Mouse (Mus musculus) embryo, embryonic 11 days (tissue): Measurements from ENCODE around the gene Ccnb1.
"Not testable (repeated sequence)": the region's sequence is repeated elsewhere in the genome, so short reads cannot be mapped to it uniquely, and the experiment has no call there.

Experiments used
- DNase-seq: peaks from one replicate; pipeline ENCODE4 v3.0.0-alpha.2; 2015

Ccnb1 gene

DNA sequence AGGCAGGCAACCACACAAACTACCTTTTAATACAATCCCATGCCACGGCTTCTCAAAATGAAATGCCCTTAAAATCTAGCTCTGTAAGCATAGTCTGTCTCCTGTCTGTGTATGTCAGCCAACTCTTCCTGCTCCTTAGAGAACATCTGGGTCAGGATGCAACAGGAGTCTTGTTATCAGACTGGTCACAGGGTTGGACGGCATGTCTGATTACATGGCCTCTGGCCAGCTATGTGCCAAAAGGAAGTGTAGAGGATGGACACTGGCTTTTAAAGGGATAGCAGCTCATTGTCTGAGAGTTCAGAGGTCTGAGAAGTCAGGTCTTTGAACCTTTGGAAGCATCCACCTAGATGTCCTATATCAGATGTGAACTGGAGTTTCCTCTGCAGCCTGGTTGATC lies 31.0 kb downstream of the Ccnb1 start:
- no peak for DNase-seq

DNA sequence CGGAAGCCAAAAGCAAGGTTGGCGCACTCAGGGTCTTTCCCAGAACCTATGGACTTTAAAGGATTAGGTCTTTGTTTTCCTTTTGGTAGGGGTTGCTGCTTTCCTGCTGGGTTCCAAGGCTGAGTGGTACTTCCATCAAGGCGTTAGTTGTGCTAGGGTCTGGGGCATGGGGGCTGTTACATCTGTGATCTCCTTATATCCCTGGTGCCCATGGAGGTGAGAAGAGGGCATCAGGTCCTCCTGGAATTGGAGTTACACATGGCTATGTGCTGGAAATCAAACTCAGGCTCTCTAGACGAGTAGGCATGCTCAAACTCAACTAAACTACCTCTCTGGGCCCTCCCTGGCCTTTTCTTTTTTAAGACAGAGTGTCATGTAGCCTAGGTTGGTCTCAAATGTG lies 32.2 kb downstream of the Ccnb1 start:
- no peak for DNase-seq

DNA sequence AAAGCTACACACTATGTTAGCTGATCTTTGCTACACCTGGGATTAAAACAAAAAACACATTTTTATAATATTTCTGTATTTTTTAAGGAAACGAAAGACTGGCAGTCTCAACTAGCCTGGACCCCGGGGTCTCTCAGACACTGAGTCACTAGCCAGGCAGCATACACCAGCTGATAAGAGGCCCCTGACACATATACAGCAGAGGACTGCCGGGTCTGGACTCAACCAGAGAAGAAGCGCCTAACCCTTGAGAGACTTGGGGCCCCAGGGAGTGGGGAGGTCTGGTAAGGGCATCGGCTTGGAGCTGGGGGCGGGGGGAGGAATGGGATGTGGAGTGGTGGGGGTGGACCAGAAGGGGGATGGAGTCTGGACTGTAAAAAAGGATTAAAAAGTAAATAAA lies 33.4 kb downstream of the Ccnb1 start:
- no peak for DNase-seq

DNA sequence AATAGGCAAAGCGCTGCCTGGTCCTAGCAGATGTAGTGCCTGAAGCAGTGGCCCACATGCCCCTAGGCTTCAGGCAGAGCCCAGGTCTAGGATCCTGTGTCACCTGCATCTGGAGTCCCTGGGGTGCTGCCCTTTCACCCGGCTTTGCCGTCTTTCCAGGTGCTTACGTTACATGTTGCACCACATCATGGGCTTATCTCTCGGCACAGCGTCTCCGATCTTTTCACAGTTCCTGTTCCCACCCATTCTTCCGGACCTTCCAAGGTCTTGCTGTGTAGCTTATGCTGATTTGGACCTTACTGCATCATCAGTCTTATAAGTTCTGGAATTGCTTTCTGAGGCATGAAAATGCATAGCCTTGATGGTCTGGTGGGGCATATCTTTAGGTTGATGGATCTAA lies 33.8 kb downstream of the Ccnb1 start:
- no peak for DNase-seq

DNA sequence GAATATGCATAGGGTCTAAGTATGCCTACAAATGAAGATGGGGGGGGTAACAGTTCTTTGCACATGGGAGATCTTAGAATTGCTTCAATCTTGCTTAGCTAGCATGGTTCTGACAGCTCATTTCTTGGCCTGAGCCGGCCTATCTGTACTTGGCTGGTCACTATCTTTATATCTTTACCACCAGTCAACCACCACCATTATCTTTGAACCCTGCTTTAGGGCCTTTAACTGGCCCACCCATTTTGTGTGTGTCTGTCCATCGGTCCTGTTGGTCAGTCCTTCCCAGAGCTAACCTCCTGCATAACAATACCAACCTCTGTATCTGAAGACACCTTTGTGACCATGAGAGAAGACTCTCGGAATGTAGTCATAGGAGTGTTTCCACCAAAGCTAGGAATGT lies 35.0 kb downstream of the Ccnb1 start:
- no peak for DNase-seq

DNA sequence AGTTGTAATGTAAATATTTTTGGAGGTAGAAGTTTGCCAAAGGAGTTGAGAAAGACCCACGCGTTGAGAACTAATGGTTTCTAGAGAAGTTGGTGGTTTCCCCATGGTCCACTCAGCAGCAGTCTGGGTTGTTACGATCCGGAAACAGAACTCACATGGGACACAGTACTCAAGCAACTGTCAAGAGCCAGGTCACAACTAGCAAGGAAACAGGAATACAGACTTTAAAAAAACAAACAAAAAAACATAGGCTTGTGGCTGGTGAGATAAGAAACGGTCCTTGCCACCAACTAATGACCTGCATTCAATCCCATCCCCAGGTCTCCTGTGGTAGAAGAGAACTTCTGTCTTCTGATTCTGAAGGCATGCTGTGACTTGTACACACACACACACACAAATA lies 35.6 kb downstream of the Ccnb1 start:
- no peak for DNase-seq

DNA sequence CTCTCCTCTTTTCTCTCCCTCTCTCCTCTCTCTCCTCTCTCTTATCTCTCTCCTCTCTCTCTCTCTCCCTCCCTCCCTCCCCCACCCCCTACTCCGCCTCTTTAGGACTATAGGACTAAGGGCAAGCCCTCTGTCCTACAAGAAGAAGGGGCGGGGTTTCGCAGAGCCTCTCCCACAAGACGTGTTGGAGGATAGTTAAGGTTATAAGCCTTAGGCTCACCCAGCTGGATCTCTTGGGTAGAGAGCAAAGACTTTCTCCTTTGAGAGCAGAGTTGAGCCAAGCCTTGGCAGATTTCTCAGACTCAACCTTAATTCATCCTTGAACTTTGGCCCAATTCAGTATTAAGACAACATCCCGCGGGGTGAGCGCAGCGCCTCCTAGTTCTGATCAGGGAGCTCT lies 37.7 kb downstream of the Ccnb1 start:
- no peak for DNase-seq

DNA sequence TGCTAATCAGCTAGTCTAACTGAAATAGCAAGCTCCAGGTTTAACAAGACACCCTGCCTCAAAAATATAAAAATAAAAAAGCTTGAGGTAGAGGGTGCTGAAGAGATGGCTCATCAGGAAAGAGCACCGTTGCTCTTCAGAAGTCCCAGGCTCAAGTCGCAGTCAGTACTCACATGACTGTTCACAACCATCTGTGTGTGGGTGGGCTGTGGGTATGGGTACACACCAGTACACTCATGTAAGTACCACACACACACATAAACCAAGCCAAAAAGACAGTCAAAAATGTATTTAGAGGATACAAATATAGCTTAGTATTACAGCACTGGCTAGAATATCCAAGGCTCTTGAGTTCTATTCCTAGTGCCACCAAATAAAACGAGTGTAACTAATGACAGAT lies 40.3 kb downstream of the Ccnb1 start:
- no peak for DNase-seq

DNA sequence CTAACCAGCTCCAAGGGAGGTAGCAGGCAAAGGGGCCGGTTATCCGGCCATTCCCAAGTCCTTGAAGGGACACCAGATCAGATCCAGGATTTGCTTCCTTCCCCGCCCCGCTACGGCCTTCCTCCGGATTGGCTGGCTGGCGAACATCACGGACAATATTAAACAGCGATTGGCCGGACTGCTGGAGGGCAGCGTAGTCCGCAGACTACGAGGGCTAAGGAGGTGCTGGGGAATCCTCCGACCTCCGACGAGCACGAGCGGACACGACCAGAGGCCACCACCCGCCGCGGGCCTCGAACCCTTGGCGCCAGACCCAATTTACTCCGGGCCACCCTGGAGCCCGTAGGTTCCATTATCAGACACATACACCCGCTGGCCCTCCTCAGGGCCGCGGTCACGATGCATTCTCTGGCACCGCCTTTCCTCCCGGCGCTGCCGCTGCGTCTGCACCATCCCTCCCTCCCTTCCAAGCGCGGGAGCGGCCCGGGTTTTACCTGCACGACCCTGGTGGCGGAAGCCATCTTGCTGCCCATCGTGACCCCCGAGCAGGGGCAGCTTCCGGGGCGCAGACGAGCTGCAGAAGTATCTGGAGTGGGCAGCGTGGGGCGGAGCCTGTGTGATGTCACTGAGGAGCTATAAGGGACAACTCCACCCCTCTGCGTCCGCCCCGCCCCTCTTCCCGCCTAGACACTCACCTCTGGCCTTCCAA lies 42.2 kb downstream of the Ccnb1 start, which contains the start of gene Mrps36:
Gene Mrps36 (minus strand): TSS at position 624 of the 709 bp plus-strand sequence.
- DNase-seq, result peak; percentile 95

DNA sequence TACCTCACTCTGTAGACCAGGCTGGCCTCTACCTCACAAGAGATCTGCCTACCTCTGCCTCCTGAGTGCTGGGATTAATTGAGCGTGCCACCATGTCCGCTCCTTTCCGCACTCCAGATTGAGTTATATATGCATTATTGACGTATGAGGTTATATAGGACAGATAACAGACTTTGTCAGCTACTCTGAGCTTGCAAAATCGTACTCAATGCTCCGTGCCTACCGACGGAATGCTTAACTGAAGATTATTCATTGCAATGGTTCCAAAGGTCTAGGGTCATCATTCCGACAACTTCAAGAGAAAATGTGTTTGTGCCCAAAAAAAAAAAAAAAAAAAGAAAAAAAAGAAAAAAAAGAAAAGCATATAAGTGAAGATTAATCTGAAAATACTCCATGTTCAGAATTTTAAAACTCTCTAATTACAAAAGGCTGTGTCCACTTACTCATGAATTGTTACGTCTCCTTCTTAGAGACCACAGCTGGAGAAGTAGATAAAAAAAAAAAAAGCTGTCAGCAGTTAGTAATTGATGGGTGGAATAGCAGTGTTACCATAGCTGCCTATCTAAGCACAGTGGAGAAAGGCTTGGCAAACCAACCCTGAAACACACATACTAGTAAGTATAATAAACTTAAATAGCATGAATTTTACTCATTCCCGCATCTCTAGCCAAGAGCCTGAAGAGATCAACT lies 42.9 kb downstream of the Ccnb1 start:
- DNase-seq, result no peak

DNA sequence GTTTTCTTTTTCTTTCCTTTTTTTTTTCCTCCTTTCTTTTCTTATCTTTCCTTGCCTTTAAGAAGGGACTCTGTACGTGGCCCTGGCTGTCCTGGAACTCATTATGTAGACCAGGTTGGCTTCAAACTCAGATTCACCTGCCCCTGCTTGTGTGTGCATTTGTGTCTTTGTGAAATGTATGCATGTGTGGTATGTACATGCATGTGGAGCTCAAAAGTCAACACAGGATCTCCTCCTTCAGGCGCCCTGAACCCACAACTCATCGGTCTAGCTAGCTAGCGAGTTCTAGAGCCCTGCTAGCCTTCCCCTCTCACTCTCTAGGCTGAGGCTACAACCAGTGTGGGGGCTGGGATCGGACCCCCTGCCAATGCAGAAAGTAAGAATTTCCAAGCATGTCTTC lies 43.5 kb downstream of the Ccnb1 start:
- DNase-seq, result no peak

DNA sequence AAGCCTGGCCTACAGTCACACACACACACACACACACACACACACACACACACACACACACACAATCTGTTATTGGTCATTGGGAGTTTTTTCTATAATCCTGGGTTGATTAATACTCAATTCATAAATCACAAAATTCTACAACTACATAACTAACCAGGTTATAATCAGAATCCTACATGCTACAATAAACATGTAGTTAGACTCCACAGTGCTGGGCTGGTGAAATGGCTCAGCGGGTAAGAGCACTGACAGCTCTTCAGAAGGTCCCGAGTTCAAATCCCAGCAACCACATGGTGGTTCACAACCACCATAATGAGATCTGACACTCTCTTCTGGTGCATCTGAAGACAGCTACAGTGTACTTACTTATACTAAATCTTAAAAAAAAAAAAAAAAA lies 53.6 kb downstream of the Ccnb1 start:
- DNase-seq, result no peak

DNA sequence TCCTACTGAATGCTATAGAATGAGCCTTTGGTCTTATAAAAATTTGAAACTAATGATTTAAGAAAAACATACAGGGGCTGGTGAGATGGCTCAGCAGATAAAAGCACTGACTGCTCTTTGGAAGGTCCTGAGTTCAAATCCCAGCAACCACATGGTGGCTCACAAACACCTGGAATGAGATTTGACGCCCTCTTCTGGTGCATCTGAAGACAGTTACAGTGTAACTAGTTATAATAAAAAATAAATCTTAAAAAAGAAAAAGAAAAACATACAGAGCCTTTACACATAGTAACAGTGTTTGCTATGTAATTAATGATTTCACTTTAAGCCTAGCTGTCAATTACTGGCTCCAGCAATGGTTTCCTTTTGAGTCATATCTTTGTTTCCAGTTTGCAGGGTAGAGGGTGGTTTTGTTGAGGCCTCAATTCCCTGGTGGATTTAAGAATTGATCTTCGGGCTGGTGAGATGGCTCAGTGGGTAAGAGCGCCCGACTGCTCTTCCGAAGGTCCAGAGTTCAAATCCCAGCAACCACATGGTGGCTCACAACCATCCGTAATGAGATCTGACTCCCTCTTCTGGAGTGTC lies 54.8 kb downstream of the Ccnb1 start:
- DNase-seq, result not testable (repeated sequence)

DNA sequence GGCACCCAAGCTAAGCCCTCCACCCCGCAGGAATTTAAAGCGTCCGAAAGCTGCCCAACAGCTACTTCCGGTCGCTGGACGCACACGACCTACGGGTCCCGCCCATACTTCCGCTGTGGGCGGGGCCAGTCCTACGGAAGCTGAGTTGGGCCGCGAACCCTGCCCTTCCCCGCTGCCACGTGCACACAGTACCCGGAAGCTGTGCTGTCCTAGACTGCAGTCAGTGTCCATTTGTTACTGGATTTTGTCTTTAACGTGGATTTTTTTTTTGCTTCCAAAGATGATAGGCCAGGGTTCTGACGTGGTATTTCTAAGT lies 55.6 kb downstream of the Ccnb1 start, which contains the start of gene Cdk7:
Gene Cdk7 (minus strand): TSS at position 79 of the 316 bp plus-strand sequence.
- peak; percentile 99 for DNase-seq

DNA sequence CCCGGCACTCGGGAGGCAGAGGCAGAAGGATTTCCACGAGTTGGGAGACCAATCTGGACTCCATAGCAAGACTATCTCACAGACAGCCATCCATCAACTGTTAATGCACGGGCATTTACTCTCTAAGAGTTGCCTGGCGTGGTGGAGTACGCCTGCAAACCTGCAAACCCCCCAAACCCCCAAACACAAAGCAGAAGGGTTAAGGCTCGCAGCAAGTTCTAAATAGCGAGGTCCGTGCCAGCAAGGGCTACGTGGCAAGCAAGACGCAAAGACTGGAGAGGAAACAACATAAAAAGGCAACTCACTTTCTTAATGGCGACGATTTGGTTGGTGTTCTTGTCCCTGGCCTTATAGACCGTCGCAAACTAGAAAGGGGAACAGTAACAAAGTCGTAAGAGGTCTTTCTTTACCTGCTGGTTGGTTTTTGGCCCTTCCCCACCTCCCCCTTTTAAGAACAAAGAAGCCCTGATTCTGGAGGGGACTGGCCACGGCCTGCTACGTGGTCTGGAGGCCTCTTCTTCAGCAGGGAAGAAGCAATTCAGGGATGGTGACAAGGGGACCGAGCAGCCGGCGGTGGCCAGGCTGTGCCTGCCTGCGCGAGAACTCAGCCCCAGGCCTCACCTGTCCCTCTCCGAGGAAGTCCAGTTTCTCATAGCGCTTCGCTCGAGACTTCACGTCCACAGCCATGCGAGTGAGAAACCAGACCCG lies 56.1 kb downstream of the Ccnb1 start:
- DNase-seq, result peak; percentile 4
